Mouse (Mus musculus) C2C12 (cell line): ENCODE results near the gene Vamp8. TPM values are rescaled to one million over a fixed set of nuclear protein-coding genes. Genes with fewer than 3 reads are reported as not detected.

ENCODE experiments used
- H3K27me3 ChIP-seq: one replicate; pipeline ENCODE4 v1.6.1; 2011; ENCODE audit not compliant: control insufficient read depth, insufficient read depth, insufficient read length
- H3K36me3 ChIP-seq: one replicate; pipeline ENCODE4 v1.6.1; 2011; ENCODE audit not compliant: control insufficient read depth, insufficient read depth
- H3K4me3 ChIP-seq: one replicate; pipeline ENCODE4 v1.5.1; 2011; ENCODE audit warnings: mild to moderate bottlenecking, control low read depth; ENCODE audit not compliant: poor library complexity, insufficient read depth, severe bottlenecking
- H3K79me2 ChIP-seq: one replicate; pipeline ENCODE4 v1.6.1; 2011; ENCODE audit not compliant: control insufficient read depth, insufficient read depth
- H3K79me3 ChIP-seq: one replicate; pipeline ENCODE4 v1.6.1; 2011; ENCODE audit warnings: low read depth, control low read depth
- H3ac ChIP-seq: one replicate; pipeline ENCODE3; 2011; ENCODE audit warnings: low read depth; ENCODE audit not compliant: control insufficient read depth, insufficient read length
- CEBPB ChIP-seq: IDR thresholded peaks from one replicate; pipeline ENCODE4 v1.6.1; 2011; ENCODE audit warnings: low read depth, mild to moderate bottlenecking, control low read depth, moderate library complexity
- CTCF ChIP-seq: IDR thresholded peaks from one replicate; pipeline ENCODE4 v1.5.1; 2011; ENCODE audit not compliant: control insufficient read depth, insufficient read depth, insufficient read length
- FOSL1 ChIP-seq: IDR thresholded peaks from one replicate; pipeline ENCODE4 v1.8.0; 2011; ENCODE audit warnings: mild to moderate bottlenecking, low read length; ENCODE audit not compliant: poor library complexity, insufficient read depth, severe bottlenecking
- MAX ChIP-seq: IDR thresholded peaks from one replicate; pipeline ENCODE4 v1.6.1; 2011; ENCODE audit warnings: mild to moderate bottlenecking, control low read depth
- MYOD1 ChIP-seq: IDR thresholded peaks from one replicate; pipeline ENCODE4 v1.6.1; 2011; ENCODE audit warnings: low read depth; ENCODE audit not compliant: control insufficient read depth, insufficient read length
- MYOG ChIP-seq: IDR thresholded peaks from one replicate; pipeline ENCODE4 v1.6.1; 2011; ENCODE audit not compliant: control insufficient read depth, insufficient read length; ENCODE audit errors: extremely low read depth
- USF1 ChIP-seq: IDR thresholded peaks from one replicate; pipeline ENCODE4 v1.6.1; 2011; ENCODE audit warnings: low read depth, mild to moderate bottlenecking, control low read depth, moderate library complexity
- polyA plus RNA-seq: library from polyadenylated mRNA; unstranded; fragments of >200 nt; fragmentation: generic; extraction: Trizol; gene quantifications from one replicate; pipeline ENCODE4 v1.2.1, GENCODE M21; 2012; ENCODE audit warnings: missing spikeins

Gene Vamp8
- polyA plus RNA-seq, 1 experiment, result 147 TPM

DNA sequence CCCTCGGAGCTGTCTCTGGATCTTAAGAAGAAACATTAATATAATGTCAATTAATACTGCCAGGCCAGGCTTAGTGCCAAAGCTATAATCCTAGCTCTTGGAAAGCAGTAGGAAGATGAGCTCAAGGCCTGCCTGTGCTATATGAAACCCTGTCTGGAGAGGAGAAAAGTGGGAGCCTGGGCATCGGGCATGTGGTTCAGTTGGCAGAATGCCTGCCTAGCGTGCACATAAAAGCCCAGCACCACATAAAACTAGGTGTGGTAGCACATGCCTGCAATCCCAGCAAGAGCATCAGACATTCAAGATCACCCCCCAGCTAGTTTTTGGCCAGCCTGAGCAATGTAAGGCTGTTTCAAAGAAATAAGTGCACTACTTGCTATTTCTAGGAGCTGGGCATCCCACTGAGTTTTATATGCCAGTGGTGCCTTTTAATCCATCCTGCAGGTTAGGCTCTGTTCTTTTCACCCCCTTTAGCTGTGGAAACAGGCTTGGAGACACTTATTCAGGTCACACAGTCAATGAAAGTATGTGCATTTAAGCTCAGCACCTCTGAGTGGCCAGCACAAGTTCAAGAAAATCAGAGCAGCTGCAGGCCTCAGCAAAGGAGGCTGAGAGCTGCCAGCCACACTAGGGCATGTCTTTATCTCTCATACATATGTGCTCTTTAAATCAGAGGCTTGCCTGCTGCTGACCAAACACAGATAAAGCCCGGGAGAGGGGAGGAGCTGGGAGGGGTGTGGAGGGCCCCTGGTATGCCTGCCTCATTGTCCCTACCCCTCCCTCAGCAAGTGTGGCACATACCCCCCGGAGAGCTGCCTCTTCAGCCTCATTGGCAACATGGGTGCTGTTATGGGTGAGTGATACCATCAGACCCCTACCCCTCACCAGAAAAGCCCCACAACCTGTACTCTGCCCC lies 33.1 kb downstream of the Vamp8 start:
- Histone ChIP-seq H3K27me3 (no peaks in the 10 kb centered on the region), H3K36me3 (peaks cover 28% of the 10 kb centered on the region), H3K79me3 (peaks cover 13% of the 10 kb centered on the region), H3K4me3 (no peak overlapping the region), H3K79me2 (peaks cover 24% of the 10 kb centered on the region), H3ac (no peak overlapping the region)
- TF ChIP-seq MYOG (no peak), CTCF (no peak), USF1 (no peak), MAX (no peak), FOSL1 (no peak), MYOD1 (no peak), CEBPB (no peak)

DNA sequence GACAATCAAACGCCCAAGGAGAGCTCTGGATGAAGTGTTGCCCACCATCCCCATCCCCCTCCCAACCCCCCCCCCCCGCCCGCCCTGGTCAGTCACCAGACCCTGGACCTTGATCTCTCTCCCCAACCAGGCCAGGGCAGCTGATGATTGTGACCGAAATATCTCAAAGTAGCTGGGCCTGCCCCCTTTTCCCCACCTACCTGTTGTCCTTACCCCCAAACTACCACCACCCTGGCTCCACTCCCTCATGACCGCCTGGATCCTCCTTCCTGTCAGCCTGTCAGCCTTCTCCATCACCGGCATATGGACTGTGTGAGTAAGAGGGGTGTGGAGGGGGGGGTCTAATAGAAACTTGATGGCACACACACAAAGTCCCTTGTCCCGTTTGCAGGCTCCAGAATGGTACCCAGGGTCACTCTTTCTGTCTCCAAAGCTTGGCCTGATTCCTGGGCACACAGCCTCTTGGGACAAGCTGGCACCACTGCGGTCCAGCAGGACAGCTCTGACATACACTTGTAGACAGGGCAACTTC lies 34.4 kb downstream of the Vamp8 start:
- peak overlapping the region; percentile 40 for H3K4me3 ChIP-seq
- H3K79me2 ChIP-seq, result peaks cover 25% of the 10 kb centered on the region
- no peak for TF ChIP-seq MYOD1
- peaks cover 34% of the 10 kb centered on the region for H3K36me3 ChIP-seq
- H3K27me3 ChIP-seq, result no peaks in the 10 kb centered on the region
- H3ac ChIP-seq, result peak overlapping the region; percentile 80
- peaks cover 4% of the 10 kb centered on the region for H3K79me3 ChIP-seq

DNA sequence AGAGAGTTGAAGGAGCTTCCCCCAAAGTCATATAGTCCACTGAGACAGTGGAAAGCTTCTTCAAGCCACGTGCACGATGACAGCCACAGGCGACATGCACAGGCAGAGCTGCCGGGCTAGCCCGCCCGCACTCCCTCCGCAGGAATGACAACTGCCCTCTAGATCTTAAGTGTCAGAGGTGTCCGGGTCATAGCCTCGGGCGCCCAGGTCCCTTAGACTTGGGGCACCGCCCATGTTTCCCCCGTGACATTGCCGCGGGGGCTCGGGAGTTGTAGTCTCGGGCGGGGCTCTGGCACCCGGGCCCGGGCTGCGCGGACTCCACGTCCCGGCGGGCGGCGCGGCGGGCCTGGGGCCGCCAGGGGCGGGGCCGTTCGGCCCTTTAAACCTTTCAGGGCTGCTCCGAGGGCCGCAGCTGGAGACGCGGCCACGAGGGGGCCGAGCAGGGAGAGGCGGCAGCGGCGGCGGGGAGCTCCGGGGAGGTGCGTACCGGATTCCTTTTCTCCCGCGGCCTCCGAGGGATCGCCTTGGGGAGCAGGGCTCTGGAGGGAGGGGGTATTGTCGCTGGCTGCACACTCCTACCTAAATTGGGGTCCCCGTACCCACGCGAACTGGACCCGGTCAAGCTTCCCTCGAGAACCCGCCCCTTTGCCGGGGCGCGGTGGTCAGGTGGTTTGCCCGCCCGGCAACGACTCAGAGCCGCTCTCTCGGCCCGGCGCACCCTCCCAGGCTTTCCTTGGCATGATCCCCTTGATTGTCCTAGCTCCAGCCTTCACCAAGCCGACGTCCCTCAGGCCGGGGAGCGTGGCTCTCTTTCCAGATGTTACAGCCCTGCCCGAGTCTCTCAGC lies 35.2 kb downstream of the Vamp8 start, which contains the start of gene Tmem150a:
Tmem150a (plus strand) TSS at position 382 of the 846 bp plus-strand sequence.
- no peaks in the 10 kb centered on the region for H3K27me3 ChIP-seq
- TF ChIP-seq USF1 (peak; percentile 10), CTCF (peak; percentile 14), MAX (no peak)
- peak within 1 kb of the TSS; percentile 80 for H3ac ChIP-seq
- peaks cover 9% of the 10 kb centered on the region for H3K79me3 ChIP-seq
- H3K36me3 ChIP-seq, result peaks cover 34% of the 10 kb centered on the region
- H3K4me3 ChIP-seq, result peak within 1 kb of the TSS; percentile 40
- H3K79me2 ChIP-seq, result peaks cover 25% of the 10 kb centered on the region

DNA sequence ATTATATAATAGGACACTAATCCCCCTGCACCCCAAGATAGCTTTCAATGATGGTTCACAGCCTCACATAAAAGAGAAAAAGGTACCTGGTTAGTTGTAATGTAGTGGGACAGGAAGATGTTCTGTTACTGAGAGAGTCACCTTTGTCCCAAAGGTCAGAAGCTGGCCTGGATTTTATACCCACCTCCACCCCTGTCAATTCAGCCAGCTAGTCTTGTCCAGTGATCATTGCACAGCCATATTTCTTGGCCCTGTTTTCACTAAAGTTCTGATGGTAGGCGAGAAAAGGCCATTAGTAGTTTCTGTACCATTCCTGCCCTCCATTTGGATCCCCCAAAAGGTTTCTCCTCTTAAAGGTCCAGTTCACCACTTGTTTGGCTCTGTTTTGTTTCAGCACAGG lies 36.5 kb downstream of the Vamp8 start:
- TF ChIP-seq CTCF (no peak), MAX (no peak), FOSL1 (no peak), MYOD1 (no peak), USF1 (no peak), MYOG (no peak), CEBPB (no peak)
- Histone ChIP-seq H3K4me3 (no peak overlapping the region), H3ac (no peak overlapping the region), H3K79me2 (peaks cover 34% of the 10 kb centered on the region), H3K36me3 (peaks cover 40% of the 10 kb centered on the region), H3K79me3 (peaks cover 16% of the 10 kb centered on the region), H3K27me3 (no peaks in the 10 kb centered on the region)

DNA sequence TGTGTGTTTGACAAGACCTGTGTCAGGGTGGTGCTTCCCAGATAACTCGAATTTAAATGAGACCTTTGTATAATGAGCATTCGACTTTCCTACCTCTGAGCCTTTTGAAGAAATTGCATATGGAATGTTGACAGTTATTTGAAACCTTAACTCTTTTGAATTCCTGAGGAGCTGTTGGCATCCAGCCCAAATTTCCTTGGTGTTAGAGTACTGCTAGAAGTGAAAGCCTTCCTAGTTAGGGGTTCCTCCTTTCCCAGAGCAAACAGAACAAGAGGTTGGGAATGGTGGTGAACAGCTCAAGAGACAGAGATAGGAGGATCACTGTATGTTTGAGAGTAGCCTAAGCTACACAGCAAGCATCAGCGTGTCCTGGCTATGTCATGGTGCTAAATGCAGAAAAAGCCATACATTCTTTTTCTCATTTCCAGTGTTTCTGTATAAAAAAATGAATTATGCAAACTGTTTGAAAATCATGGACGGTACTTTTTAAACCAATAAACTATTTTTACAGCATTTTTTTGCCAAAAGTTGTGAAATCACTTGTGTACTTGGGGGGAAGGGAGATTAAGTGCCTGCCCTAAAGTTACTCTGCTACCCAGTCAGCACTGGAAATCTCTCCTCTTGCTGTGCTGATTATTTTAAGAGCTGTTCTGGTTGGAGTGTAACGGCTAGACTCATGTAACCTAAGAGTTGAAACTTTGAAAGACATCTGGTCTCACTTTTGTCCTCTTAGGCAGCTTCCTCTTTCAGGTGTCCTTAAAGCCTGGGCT lies 37.7 kb downstream of the Vamp8 start:
- H3ac ChIP-seq, result no peak overlapping the region
- no peak overlapping the region for H3K4me3 ChIP-seq
- H3K27me3 ChIP-seq, result no peaks in the 10 kb centered on the region
- TF ChIP-seq CEBPB (no peak), FOSL1 (no peak), MAX (no peak), CTCF (no peak), MYOG (no peak), USF1 (no peak), MYOD1 (no peak)
- H3K79me2 ChIP-seq, result peaks cover 46% of the 10 kb centered on the region
- H3K79me3 ChIP-seq, result peaks cover 27% of the 10 kb centered on the region
- peaks cover 44% of the 10 kb centered on the region for H3K36me3 ChIP-seq
